Mouse (Mus musculus) bone marrow macrophage, adult 2 months (primary cell): ENCODE results near the gene Slc19a3.

Experiments used
- CTCF ChIP-seq: IDR thresholded peaks from 2 replicates; pipeline ENCODE4 v1.5.1; 2012; ENCODE audit warnings: low read depth, mild to moderate bottlenecking, low read length, moderate library complexity
- POLR2A ChIP-seq: IDR thresholded peaks from 2 replicates; pipeline ENCODE4 v1.6.1; 2012; ENCODE audit warnings: mild to moderate bottlenecking, low read depth, low read length, borderline replicate concordance

DNA sequence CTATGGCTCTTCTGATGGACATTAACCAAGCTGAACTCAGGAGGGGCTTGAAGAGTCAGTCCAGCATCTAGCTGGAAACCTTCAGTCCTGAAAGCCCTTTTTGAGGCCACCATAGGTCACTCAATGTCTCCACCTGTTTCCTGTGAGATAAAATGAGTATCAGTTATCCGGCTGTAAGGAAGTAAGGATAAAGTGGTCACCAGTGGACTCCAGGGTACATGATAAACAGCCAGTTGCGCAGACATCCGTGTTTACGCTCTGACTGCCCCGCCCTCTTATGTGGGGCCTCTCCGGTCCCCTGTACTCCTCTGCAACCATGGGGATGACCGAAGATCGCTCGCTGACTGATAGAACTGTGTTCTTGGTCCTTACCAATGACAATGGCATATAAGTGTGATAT lies 63.9 kb downstream of the Slc19a3 start:
- TF ChIP-seq POLR2A (no peak), CTCF (no peak)
